Mouse (Mus musculus) liver, embryonic 13.5 days (tissue): ENCODE measurements around the gene Zswim5. TPM values are rescaled to one million over a fixed set of nuclear protein-coding genes. Genes with fewer than 3 reads are reported as not detected.

Experiments
- ATAC-seq: fragments of 200-750 bp; cut with Nextera tagmentation; 2 replicates; pipeline ENCODE4 v1.8.0; 2017; ENCODE audit warnings: low read depth, mild to moderate bottlenecking, moderate number of reproducible peaks, moderate library complexity
- DNase-seq: peaks from one replicate; pipeline ENCODE4 v3.0.0; 2022
- H3K27ac ChIP-seq: fragments of 300-500 bp; sonication (generic); 2 replicates; pipeline ENCODE4 v1.5.1; 2015; ENCODE audit warnings: moderate library complexity, mild to moderate bottlenecking, inconsistent platforms
- H3K27me3 ChIP-seq: fragments of 300-500 bp; sonication (generic); 2 replicates; pipeline ENCODE4 v1.6.1; 2015; ENCODE audit warnings: mild to moderate bottlenecking, inconsistent platforms
- H3K36me3 ChIP-seq: fragments of 300-500 bp; sonication (generic); 2 replicates; pipeline ENCODE4 v1.6.1; 2015; ENCODE audit warnings: mild to moderate bottlenecking, inconsistent platforms
- H3K4me1 ChIP-seq: fragments of 300-500 bp; sonication (generic); replicated peaks from 2 replicates; pipeline ENCODE4 v1.6.1; 2015; ENCODE audit warnings: inconsistent platforms
- H3K4me2 ChIP-seq: fragments of 300-500 bp; sonication (generic); 2 replicates; pipeline ENCODE4 v1.6.1; 2015; ENCODE audit warnings: inconsistent platforms, mild to moderate bottlenecking, moderate library complexity
- H3K4me3 ChIP-seq: fragments of 300-500 bp; sonication (generic); replicated peaks from 2 replicates; pipeline ENCODE4 v1.5.1; 2015; ENCODE audit warnings: mild to moderate bottlenecking, inconsistent platforms
- H3K9ac ChIP-seq: fragments of 300-500 bp; sonication (generic); 2 replicates; pipeline ENCODE4 v1.6.1; 2015; ENCODE audit warnings: mild to moderate bottlenecking, inconsistent platforms
- H3K9me3 ChIP-seq: fragments of 300-500 bp; sonication (generic); replicated peaks from 2 replicates; pipeline ENCODE4 v1.6.1; 2016; ENCODE audit warnings: inconsistent platforms
- whole genome bisulfite sequencing: fragments of 180-500 bp; shearing (Covaris S2); methylation state at CpG from one replicate; pipeline ENCODE4 v1.1.7; 2015; ENCODE audit not compliant: insufficient replicate concordance; 5-methylcytosine and 5-hydroxymethylcytosine counted together
- polyA plus RNA-seq: library from polyadenylated mRNA; unstranded; fragments of >200 nt; fragmentation: Nextera tagmentation; extraction: Ambion mirVana; gene quantifications from 2 replicates; pipeline ENCODE4 v1.2.1, GENCODE M21; 2015

Gene Zswim5
- polyA plus RNA-seq, 1 experiment from 2014 or later, result 0.06 TPM

DNA sequence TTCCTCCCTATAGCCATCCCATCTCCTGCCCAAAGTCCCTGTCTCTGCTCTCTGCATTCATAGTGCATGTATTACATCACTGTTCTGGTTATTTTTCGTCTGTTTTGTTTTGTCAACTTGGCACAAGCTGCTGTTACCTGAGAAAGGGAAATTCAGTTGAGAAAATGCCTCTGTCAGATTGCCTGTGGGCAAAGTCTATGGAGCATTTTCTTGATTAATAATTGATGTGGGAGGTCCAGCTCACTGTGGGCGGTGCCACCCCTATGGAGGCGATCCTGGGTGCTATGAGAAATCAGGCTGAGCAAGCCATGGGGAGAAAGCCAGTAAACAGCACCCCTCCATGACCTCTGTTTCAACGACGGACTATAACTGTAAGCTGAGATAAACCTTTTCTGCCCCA, 17.5 kb upstream of the Zswim5 start:
- WGBS, result 55% methylated on average over 5 of the region's 5 CpGs
- no peak overlapping the region for H3K4me3 ChIP-seq
- H3K9me3 ChIP-seq, result no peaks in the 10 kb centered on the region
- no peak overlapping the region for H3K9ac ChIP-seq
- peaks cover 30% of the 10 kb centered on the region for H3K27me3 ChIP-seq
- H3K4me2 ChIP-seq, result no peak overlapping the region
- H3K27ac ChIP-seq, result no peak overlapping the region
- no peaks in the 10 kb centered on the region for H3K36me3 ChIP-seq
- no peaks in the 10 kb centered on the region for H3K4me1 ChIP-seq
- ATAC-seq (no peak), DNase-seq (no peak)

DNA sequence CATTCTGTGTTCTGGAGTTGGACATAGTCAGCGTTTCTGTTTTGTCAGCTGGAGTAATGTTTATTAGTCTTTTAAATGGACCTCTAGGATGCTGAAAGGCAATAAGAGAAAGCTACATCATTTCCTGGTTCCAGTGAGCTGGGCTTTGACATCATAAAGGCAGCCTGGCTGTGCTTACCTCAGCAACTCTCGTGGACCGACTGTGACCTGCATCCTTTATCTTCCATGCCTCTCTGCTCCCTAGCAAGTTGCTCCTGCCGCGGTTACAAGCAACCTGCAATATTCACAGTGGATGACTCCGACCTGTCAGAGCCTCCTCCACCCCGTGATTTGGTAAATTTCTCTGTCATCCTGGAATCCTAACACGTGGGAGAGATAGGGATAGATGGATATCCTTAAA, 15.2 kb upstream of the Zswim5 start:
- H3K4me3 ChIP-seq, result no peak overlapping the region
- no peak overlapping the region for H3K4me2 ChIP-seq
- H3K4me1 ChIP-seq, result no peaks in the 10 kb centered on the region
- no peak overlapping the region for H3K27ac ChIP-seq
- DNase-seq (no peak), ATAC-seq (no peak)
- peaks cover 41% of the 10 kb centered on the region for H3K27me3 ChIP-seq
- H3K9ac ChIP-seq, result no peak overlapping the region
- no peaks in the 10 kb centered on the region for H3K9me3 ChIP-seq
- no peaks in the 10 kb centered on the region for H3K36me3 ChIP-seq
- 54% methylated on average over 8 of the region's 8 CpGs for WGBS

DNA sequence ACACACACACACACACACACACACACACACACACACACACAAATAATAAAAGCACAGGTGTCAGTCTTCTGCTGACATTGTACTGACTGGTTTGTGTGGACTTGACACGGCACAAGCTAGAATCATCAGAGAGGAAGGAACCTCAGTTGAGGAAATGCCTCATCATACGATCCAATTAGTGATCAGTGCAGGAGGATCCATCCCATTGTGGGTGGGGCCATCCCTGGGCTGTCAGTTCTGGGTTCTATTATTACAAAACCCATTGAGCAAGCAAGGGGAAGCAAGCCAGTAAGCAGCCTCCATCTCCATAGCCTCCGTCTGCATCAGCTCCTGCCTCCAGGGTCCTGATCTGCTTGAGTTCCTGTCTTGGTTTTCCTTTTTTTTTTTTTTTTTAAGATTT, 7.3 kb upstream of the Zswim5 start:
- no peak for DNase-seq

GRCm38 (mm10) chr4:116874595-116874994, 2.6 kb upstream of the Zswim5 start:
- Histone ChIP-seq H3K36me3 (no peaks in the 10 kb centered on the region), H3K27ac (no peak overlapping the region), H3K4me1 (peaks cover 15% of the 10 kb centered on the region), H3K9me3 (no peaks in the 10 kb centered on the region), H3K9ac (no peak overlapping the region), H3K4me3 (no peak overlapping the region), H3K4me2 (no peak overlapping the region), H3K27me3 (peaks cover 56% of the 10 kb centered on the region)
- 57% methylated on average over 4 of the region's 4 CpGs for WGBS
- no peak for DNase-seq
- ATAC-seq, result no peak

More for the DNA sequence above, 7.3 kb upstream of the Zswim5 start:
- ATAC-seq, result no peak
- H3K4me1 ChIP-seq, result no peaks in the 10 kb centered on the region
- H3K36me3 ChIP-seq, result no peaks in the 10 kb centered on the region
- no peak overlapping the region for H3K4me3 ChIP-seq
- H3K27ac ChIP-seq, result no peak overlapping the region
- H3K9ac ChIP-seq, result no peak overlapping the region
- H3K4me2 ChIP-seq, result no peak overlapping the region
- H3K27me3 ChIP-seq, result peaks cover 28% of the 10 kb centered on the region
- WGBS, result 28% methylated on average over 3 of the region's 3 CpGs
- H3K9me3 ChIP-seq, result no peaks in the 10 kb centered on the region

- DNase-seq, result no peak
- ATAC-seq, result no peak
- H3K4me3 ChIP-seq, result peak overlapping the region; percentile 68
- peaks cover 15% of the 10 kb centered on the region for H3K4me1 ChIP-seq
- H3K4me2 ChIP-seq, result peak overlapping the region; percentile 89
- H3K27ac ChIP-seq, result no peak overlapping the region
- H3K9me3 ChIP-seq, result no peaks in the 10 kb centered on the region
- peaks cover 60% of the 10 kb centered on the region for H3K27me3 ChIP-seq
- 2% methylated on average over 15 of the region's 15 CpGs for WGBS
- H3K36me3 ChIP-seq, result no peaks in the 10 kb centered on the region
- peak overlapping the region; percentile 47; the same call in 1 of the 2 replicates for H3K9ac ChIP-seq
Observed at GRCm38 (mm10) chr4:116876630-116876994, 564 bp upstream of the Zswim5 start.

DNA sequence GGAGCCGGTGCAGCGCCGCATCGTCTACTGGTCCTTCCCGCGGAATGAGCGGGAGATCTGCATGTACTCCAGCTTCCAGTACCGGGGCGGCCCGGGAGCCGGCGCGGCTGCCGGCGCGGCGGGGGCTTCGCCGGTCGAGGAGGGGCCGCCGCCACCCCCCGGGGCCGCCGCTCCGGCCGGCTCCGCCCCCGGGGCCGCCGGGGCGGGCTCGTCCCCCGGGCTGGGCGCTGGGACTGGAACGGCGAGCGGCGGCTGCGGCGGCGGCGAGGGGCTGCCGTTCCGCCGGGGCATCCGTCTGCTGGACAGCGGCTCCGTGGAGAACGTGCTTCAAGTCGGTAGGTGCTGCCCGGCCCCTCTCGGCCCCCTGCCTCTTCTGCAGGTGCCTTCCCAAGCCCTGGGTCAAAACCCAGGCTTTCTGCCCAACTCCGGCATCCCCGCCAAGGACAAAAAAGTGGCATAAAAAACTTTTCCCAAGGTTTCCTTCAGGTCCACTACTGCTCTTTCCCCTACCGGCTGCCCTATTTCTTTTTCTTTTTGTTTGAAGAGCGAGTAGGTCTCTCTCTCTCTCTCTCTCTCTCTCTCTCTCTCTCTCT, 649 bp downstream of the Zswim5 start:
- H3K4me3 ChIP-seq, result peak overlapping the region; percentile 68
- H3K27me3 ChIP-seq, result peaks cover 60% of the 10 kb centered on the region
- ATAC-seq (no peak), DNase-seq (peak; percentile 1)
- peak overlapping the region; percentile 47 for H3K9ac ChIP-seq
- no peak overlapping the region for H3K27ac ChIP-seq
- WGBS, result under 1% methylated on average over 28 of the region's 57 CpGs
- peak overlapping the region; percentile 89 for H3K4me2 ChIP-seq
- H3K9me3 ChIP-seq, result no peaks in the 10 kb centered on the region
- no peaks in the 10 kb centered on the region for H3K36me3 ChIP-seq
- H3K4me1 ChIP-seq, result peaks cover 15% of the 10 kb centered on the region

DNA sequence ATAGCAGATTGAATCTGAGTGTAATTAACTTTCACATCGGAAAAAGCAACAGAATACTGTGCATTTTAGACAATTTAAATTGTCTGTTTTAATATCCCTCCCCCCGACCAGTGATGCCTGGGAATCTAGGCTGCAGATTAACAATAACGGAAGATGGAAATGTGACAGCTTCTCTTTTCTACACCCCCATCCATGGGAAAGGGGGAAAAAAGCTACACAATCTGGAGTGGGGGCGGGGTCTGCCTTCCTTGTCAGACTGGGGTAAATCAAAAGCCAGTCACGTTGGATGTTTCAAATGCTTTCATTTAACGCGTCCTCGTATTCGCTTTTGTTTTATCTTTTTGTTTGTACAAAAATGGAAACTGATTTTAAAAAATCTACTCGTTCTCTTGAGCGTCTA, 1.3 kb downstream of the Zswim5 start:
- Histone ChIP-seq H3K36me3 (no peaks in the 10 kb centered on the region), H3K9ac (no peak overlapping the region), H3K9me3 (no peaks in the 10 kb centered on the region), H3K27ac (no peak overlapping the region), H3K27me3 (peaks cover 64% of the 10 kb centered on the region), H3K4me3 (no peak overlapping the region), H3K4me2 (no peak overlapping the region), H3K4me1 (peaks cover 15% of the 10 kb centered on the region)
- no peak for ATAC-seq
- WGBS, result 12% methylated on average over 11 of the region's 11 CpGs
- DNase-seq, result no peak

DNA sequence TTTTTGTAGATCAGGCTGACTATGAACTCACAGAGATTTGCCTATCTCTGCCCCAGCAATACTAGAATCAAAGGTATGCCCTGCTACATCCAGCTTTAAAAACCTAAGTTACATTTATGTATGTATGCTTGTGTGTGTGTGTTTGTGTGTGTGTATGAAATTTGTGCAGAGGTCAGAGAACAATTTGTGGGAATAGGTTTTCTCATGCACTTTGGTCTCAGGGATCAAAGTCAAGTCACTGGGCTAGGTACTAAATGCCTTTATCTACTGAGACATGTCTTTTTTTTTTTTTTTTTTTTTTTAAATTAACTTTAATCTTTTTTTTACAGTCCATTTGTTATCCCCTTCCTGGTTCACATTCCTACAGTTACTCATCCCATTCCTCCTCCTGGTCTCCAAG, 5.5 kb downstream of the Zswim5 start:
- peaks cover 38% of the 10 kb centered on the region for H3K27me3 ChIP-seq
- H3K4me1 ChIP-seq, result 0 out of 2 replicates have a peak, but pooled peaks cover 3% of the 10 kb centered on the region
- no peak overlapping the region for H3K4me2 ChIP-seq
- H3K9ac ChIP-seq, result no peak overlapping the region
- H3K4me3 ChIP-seq, result no peak overlapping the region
- H3K27ac ChIP-seq, result no peak overlapping the region
- H3K9me3 ChIP-seq, result no peaks in the 10 kb centered on the region
- ATAC-seq (no peak), DNase-seq (no peak)
- no peaks in the 10 kb centered on the region for H3K36me3 ChIP-seq

GRCm38 (mm10) chr4:116894200-116895080, 17.3 kb downstream of the Zswim5 start:
- H3K36me3 ChIP-seq, result no peaks in the 10 kb centered on the region
- no peak overlapping the region for H3K4me2 ChIP-seq
- H3K27ac ChIP-seq, result no peak overlapping the region
- 53% methylated on average over 4 of the region's 4 CpGs for WGBS
- ATAC-seq, result no peak
- H3K4me3 ChIP-seq, result no peak overlapping the region
- no peak overlapping the region for H3K9ac ChIP-seq
- no peaks in the 10 kb centered on the region for H3K4me1 ChIP-seq
- no peaks in the 10 kb centered on the region for H3K9me3 ChIP-seq
- DNase-seq, result no peak
- peaks cover 17% of the 10 kb centered on the region; the same call in 1 of the 2 replicates for H3K27me3 ChIP-seq

DNA sequence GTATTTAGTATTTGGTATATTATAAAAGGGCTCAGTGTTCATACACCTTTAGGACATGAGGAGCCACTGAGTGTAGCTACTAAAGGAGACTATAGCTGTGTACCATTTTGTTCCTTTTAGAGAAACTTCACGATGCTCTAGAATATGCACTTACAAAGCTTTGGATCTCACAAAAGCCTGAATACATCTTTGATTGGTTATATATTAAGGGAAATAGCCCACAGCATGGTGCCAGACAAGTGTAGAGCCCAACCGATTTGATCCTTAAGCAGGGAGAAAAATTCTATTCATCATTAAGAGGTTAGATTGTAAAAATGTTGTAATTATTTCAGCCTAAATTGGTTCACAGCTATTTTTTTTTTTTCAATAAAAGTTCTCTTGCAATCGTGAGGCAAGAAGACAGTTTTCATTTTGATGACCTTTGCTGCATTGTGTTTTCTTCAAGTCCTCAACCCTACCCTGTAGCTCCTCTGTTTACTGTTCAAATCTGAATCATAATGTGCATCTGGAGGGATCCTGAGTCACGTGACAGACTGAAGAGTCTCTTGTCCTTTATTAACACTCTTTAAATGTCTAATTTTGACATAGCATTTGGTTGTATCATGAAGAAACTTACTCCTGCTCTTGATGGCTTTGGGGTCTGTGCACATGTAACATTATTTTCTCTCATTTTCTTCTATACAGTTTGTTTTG, 33.5 kb downstream of the Zswim5 start:
- Histone ChIP-seq H3K4me2 (no peak overlapping the region), H3K4me3 (no peak overlapping the region), H3K36me3 (no peaks in the 10 kb centered on the region), H3K9me3 (no peaks in the 10 kb centered on the region), H3K27ac (no peak overlapping the region), H3K9ac (no peak overlapping the region), H3K4me1 (no peaks in the 10 kb centered on the region), H3K27me3 (no peaks in the 10 kb centered on the region)
- 56% methylated on average over 4 of the region's 4 CpGs for WGBS
- ATAC-seq, result no peak
- no peak for DNase-seq

- H3K36me3 ChIP-seq, result no peaks in the 10 kb centered on the region
- H3K9ac ChIP-seq, result no peak overlapping the region
- H3K27me3 ChIP-seq, result no peaks in the 10 kb centered on the region
- H3K4me1 ChIP-seq, result no peaks in the 10 kb centered on the region
- H3K27ac ChIP-seq, result no peak overlapping the region
- WGBS, result 53% methylated on average over 5 of the region's 5 CpGs
- H3K4me2 ChIP-seq, result no peak overlapping the region
- DNase-seq (no peak), ATAC-seq (no peak)
- no peak overlapping the region for H3K4me3 ChIP-seq
- no peaks in the 10 kb centered on the region for H3K9me3 ChIP-seq
Observed at GRCm38 (mm10) chr4:116911202-116911601, 34.0 kb downstream of the Zswim5 start.
